Mouse (Mus musculus) liver (tissue): ENCODE measurements around the gene Tfap2b.

Experiments
- DNase-seq: peaks from one replicate; pipeline ENCODE4 v3.0.0-alpha.2; 2020; ENCODE audit warnings: mixed read lengths

Tfap2b gene

DNA sequence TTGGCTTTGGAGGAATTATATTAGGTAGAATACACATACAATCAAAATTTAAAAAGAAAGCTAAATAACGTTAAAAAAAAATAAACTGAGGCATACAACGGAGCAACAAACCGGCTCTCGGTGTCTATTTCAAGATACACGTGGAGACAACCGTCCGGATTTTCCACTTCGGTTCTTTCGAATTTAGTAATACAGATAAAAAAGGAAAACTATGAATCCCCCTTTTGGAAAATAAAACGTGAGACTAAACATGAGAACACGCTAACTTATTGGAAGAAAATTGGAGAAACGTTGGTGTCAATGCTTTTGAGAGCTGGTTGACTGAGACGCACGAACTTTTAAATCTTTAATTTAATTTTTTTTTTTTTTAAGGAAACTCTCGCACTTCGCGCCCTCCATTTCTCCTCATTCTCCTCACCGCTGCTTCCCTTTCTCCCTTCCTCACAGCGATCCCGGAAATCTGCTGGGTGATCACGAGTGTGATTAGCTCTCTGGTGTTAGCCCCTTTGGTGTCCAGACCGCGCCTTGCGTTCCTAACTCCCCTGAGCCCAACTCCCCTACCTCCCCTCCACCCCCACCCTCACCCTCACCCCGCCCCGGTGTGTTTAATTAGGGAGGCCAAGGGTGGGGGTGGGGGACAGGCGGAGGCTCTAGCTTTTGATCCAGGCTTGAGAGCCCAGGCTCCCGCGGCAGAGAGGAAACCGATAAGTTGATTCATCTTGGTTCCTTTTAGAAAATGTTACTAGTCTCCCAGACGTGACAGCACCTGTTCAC, 25.9 kb downstream of the Tfap2b start:
- no peak for DNase-seq

DNA sequence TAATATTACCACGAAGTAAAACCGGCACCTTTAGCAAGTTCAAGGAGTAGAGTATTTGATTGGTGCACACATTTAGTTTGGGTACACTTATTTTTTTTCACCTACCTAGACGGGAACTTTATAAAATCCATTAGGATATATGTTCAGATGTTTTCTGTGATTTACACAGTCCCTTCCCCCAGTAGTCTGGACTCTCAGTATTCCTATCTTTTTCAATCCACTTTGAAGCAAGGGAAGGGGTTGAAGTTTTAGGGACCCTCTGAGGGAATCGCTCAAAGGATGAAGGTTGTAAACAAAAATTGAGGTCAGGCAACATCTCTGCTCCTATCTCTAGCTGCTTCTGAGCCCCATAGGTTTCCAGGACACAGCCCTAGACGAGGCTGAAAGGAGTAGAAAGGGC, 27.3 kb downstream of the Tfap2b start:
- DNase-seq: no peak

DNA sequence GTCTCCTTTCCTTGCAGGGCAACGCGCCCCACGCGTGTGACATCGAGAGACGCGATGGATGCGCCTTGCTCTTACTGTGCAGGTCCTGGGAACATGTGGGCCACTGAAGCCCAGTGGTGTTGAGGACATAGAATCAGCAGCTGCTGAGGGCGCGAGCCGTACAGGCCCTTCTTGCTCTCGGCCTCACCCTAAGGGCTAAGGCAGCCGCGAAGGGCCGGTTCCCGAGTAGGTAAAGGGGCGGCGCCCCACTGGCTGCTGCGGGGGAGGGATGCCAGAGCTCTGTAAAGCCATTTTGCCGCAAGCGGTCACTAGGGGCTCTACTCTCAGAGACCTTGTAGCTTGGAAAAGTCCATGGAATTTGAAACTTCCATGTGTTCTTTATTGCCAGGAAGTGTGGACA, 27.9 kb downstream of the Tfap2b start:
- no peak for DNase-seq

DNA sequence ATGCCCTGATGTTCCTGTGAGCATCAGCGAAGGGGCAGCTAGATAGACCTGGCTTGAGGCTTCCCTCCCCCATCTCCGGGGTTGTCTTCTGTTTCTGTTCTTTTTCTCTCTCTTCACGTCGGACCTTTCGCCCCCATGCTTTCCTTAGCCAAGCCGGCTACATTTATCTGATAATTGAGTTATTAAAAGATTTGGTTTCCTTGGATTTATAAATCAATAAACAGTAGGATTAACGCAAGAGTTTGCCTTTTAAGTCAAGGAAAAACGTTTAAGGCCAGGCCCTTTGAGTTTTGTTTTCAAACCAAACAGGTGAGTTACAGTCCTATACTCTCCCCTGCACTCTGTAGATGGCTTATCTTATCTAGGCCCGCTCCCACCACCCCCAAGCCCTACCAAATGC, 28.3 kb downstream of the Tfap2b start:
- DNase-seq: no peak

DNA sequence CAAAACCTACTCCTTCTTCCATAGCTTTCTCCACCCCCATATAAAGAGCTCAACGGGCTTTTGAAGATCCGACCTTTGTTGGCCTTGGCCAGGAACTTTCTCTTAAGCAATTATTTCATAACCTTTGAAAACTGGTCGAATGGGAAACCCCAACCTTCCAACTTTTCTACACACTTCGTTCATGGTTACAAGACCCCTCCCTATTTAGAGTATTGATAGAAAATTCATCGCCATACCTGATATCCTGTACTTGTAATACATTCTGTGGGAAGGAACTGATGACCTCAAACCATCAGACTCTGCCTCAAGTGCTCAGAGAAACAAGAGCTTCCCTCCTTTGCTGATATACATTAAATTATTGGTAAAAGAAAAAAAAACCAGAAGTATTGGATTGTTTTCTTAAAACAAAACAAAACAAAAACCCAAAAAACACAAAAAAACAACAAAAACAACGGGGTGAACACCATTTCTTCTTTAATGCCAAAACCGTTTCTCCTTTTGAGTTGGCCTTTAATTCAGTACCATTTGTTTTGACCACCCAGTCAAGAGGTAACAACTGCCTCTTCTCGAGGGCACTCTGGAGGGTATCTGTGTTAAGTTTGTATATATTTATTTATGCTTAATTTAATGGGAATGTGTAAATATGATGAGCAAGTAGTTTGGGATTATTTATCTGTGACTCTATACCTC, 29.2 kb downstream of the Tfap2b start:
- DNase-seq: no peak

DNA sequence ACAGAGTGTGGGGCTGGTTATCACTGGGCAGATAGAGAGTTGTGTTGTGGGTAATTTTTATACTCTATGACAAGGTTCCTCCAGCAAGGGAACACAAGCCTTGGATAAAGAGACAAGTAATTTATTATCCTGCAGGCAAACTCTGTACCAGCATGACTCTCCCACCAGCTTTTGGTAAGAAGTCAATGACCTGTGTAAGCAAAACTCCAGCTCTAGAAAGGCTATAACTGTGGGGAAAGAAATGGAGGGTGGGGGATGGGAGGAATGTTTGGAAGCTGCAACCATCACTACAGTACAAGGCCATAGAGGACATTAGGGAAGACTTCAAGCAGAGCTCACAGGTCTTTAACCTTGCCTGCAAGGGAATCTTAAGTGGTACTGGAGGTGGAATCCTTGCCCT, 31.3 kb downstream of the Tfap2b start:
- DNase-seq: no peak

DNA sequence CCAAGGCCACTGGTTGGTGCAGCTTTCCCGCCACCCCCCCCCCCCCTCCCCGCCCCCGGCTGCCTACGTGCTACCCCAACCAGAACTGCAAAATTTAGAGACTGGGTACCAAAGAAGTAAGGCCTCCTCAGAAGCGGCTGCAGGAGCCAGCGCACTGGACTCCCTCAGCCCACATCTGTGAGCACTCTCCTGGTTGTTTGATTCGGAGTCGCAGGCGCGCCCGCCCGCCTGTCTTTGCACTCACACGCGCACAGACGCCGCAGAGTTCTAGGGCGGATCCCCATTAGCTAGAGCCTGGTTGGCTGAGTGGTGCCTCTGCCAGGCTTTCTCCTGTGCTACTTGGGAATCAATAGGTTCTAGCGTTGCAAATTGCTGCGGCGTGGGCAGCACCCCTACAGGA, 32.6 kb downstream of the Tfap2b start:
- DNase-seq: no peak

DNA sequence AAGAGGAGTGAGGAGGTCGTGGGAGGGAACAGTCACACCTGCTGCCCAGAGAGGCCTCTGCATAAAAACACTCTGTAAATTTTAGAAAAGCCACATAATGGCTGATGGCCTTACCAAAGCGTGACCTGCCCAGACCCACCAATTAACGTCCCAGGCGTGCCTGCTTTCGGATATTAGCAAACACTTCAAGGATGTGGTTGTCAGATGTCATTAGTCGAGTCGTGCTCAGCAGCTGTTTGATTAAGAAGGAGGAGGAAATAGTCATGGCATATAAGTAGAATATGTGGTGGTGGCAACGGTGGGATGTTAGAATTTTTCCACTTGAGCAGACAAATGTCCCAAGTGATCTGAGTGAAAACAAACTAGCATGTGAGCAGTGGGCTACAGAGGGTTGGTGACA, 33.3 kb downstream of the Tfap2b start:
- no peak for DNase-seq

DNA sequence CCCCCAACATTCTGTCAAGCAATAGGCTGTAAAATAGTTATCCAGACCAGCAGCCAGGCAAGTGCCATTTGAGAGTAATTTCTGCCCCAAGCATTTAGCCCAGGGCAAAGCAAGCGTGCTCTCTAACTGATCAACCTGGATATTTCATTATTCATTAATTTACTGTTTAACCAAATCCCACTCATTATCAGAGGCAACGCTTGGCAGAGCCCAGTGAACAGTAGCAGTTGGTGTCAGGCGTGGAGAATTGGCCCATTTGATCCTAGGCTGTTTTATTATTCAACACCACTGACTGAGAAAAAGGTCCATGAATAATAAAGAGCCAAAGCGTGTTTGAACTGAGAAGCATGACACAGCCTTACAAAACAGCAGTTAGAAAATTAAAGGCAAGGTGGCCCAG, 36.3 kb downstream of the Tfap2b start:
- DNase-seq: no peak

DNA sequence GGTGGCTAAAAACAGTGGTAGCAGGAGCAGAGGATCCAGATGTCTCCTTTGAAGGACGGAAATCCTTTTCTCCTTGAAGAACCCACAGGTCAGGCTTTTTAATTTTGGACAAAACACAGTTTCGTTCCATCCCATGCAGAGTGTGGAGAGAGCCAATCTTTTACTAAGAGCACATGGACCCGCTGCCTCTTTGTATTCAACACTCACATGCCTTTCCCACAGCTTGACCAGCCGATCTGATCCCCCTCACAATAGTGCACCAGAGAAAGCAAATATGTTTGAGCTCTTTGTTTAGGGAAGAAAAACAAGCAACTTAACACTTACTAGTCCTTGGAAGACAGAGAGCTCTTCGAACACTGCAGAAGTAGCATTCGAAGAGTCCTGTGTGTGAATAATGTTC, 42.6 kb downstream of the Tfap2b start:
- no peak for DNase-seq

DNA sequence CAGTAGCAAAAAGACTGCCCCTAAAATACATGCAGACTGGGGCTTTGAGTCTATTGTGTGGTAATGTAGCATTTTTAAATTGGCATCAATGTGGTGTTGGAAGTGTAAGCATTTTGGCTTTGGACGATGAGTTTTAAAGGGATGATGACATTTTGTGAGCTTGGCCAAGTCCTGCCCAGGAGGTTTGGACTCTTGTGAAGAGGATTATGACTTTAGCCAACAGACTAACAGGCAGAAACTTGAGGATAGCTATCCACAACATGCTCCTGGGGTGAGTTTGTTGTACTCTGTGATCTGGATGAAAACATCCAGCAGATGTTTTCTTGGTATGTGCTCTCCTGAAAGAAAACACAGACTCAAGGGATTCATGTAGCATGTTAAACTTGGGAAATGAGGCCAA, 60.9 kb downstream of the Tfap2b start:
- no peak for DNase-seq
